Mouse (Mus musculus) limb, embryonic 12.5 days (tissue): Measurements from ENCODE around the gene Ccnl1. TPM values are rescaled to one million over a fixed set of nuclear protein-coding genes. Genes with fewer than 3 reads are reported as not detected.

ENCODE experiments used
- ATAC-seq: fragments of 200-750 bp; cut with Nextera tagmentation; 2 replicates; pipeline ENCODE4 v1.8.0; 2017; ENCODE audit warnings: low read depth, moderate TSS enrichment; ENCODE audit not compliant: insufficient number of reproducible peaks, insufficient read depth, low FRiP score, low TSS enrichment
- H3K27ac ChIP-seq: fragments of 300-500 bp; sonication (generic); 2 replicates; pipeline ENCODE4 v1.5.1; 2016; ENCODE audit warnings: mild to moderate bottlenecking, moderate library complexity
- H3K27me3 ChIP-seq: fragments of 300-500 bp; sonication (generic); 2 replicates; pipeline ENCODE4 v1.6.1; 2016; ENCODE audit warnings: mild to moderate bottlenecking, moderate library complexity
- H3K36me3 ChIP-seq: fragments of 300-500 bp; sonication (generic); 2 replicates; pipeline ENCODE4 v1.6.1; 2016; ENCODE audit warnings: mild to moderate bottlenecking, moderate library complexity
- H3K4me1 ChIP-seq: fragments of 300-500 bp; sonication (generic); replicated peaks from 2 replicates; pipeline ENCODE4 v1.6.1; 2016
- H3K4me2 ChIP-seq: fragments of 300-500 bp; sonication (generic); 2 replicates; pipeline ENCODE4 v1.6.1; 2016; ENCODE audit warnings: mild to moderate bottlenecking, moderate library complexity
- H3K4me3 ChIP-seq: fragments of 300-500 bp; sonication (generic); replicated peaks from 2 replicates; pipeline ENCODE4 v1.5.1; 2016; ENCODE audit warnings: mild to moderate bottlenecking
- H3K9ac ChIP-seq: fragments of 300-500 bp; sonication (generic); replicated peaks from 2 replicates; pipeline ENCODE4 v1.6.1; 2016; ENCODE audit warnings: mild to moderate bottlenecking, moderate library complexity
- H3K9me3 ChIP-seq: fragments of 300-500 bp; sonication (generic); 2 replicates; pipeline ENCODE4 v1.6.1; 2016; ENCODE audit warnings: mild to moderate bottlenecking, moderate library complexity
- WGBS: fragments of 180-500 bp; shearing (Covaris S2); methylation state at CpG from one replicate; pipeline ENCODE4 v1.1.7; 2016; 5-methylcytosine and 5-hydroxymethylcytosine counted together
- polyA plus RNA-seq: library from polyadenylated mRNA; unstranded; fragments of >200 nt; fragmentation: Nextera tagmentation; extraction: Ambion mirVana; gene quantifications from 2 replicates; pipeline ENCODE4 v1.2.1, GENCODE M21; 2016

Gene Ccnl1
- polyA plus RNA-seq, 1 experiment from 2014 or later: 139 TPM

DNA sequence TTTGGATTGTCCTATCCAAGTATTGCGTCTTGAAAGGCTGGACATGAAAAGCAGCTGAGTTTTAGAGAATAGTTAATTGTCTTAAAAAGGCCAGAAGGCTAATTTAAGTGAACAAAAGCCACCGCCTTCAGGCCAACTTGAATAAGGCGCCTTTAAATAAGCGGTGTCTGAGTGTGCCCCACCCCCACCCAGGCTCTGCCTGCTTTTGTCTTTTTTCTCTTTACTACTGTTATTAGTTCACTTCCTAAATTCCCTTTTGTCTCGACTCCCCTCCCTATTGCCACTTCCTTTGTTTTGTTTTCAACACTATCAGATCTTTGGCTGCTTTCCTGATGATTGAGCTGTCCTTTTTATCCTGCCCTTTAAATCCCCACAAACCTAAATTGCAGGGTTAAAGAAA is 17.3 kb upstream of the Ccnl1 start:
- H3K4me2 ChIP-seq: peak overlapping the region; percentile 65
- no peak overlapping the region for H3K9ac ChIP-seq
- H3K4me1 ChIP-seq: peaks cover 14% of the 10 kb centered on the region
- H3K9me3 ChIP-seq: no peaks in the 10 kb centered on the region
- H3K27me3 ChIP-seq: no peaks in the 10 kb centered on the region
- WGBS: 2% methylated on average over 5 of the region's 5 CpGs
- peak overlapping the region; percentile 64 for H3K4me3 ChIP-seq
- H3K36me3 ChIP-seq: no peaks in the 10 kb centered on the region
- ATAC-seq: no peak
- H3K27ac ChIP-seq: peak overlapping the region; percentile 96

DNA sequence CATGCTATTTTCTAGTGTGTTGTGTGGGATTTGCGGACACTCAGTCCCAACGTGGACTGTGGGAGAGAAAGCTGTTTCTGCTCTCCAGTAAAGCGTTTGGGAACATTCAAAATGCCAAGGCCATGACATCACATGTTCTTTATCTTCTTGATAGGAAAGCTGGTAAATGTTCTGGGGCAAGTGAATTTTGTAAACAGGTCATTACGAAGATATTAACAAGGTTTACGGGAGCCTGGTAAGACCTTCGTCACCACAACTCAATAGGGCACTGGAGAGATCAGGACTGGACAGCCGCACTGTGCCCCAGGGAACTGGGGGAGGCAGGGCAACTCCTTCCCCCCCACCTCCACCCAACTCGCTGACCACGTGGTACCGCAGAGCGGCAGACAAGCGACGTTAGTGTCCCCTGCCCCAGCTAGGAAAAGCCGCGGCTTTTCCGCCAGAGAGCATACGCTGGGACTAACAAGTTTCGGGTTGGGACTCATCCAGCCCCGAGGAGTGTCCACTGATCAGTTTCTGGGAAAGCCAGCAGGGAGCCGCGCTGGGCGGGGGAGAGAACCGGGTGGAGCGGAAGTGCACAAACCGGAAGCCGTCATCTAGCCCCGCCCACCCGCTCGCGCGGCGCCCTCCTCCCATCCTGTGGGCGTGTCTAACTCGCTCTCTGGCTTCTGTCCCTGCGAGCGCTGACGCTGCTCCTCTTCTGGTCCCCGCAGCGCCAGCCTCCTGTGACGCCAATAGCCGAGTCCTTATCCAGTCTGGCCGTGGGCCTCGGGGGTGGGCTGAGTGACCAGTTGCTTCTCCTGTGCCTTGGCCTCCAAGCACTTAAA is 16.4 kb upstream of the Ccnl1 start:
- Histone ChIP-seq H3K9ac (peak overlapping the region; percentile 71), H3K27me3 (no peaks in the 10 kb centered on the region), H3K27ac (peak overlapping the region; percentile 96), H3K36me3 (no peaks in the 10 kb centered on the region), H3K9me3 (0 out of 2 replicates have a peak, but pooled peaks cover under 1% of the 10 kb centered on the region), H3K4me1 (peaks cover 14% of the 10 kb centered on the region), H3K4me3 (peak overlapping the region; percentile 64), H3K4me2 (peak overlapping the region; percentile 65)
- under 1% methylated on average over 43 of the region's 43 CpGs for WGBS
- ATAC-seq: peak; percentile 93

- H3K9me3 ChIP-seq: peaks cover 8% of the 10 kb centered on the region; the same call in 1 of the 2 replicates
- ATAC-seq: no peak
- WGBS: 39% methylated on average over 8 of the region's 8 CpGs
- peak overlapping the region; percentile 65 for H3K4me2 ChIP-seq
- H3K9ac ChIP-seq: peak overlapping the region; percentile 71; the same call in 1 of the 2 replicates
- H3K27me3 ChIP-seq: no peaks in the 10 kb centered on the region
- H3K27ac ChIP-seq: peak overlapping the region; percentile 96
- H3K36me3 ChIP-seq: no peaks in the 10 kb centered on the region
- H3K4me1 ChIP-seq: peaks cover 14% of the 10 kb centered on the region
- H3K4me3 ChIP-seq: peak overlapping the region; percentile 64
Observed at GRCm38 (mm10) chr3:65973501-65974231, 15.6 kb upstream of the Ccnl1 start.

GRCm38 (mm10) chr3:65969196-65969595 is 11.1 kb upstream of the Ccnl1 start:
- H3K4me2 ChIP-seq: no peak overlapping the region
- no peak for ATAC-seq
- 88% methylated on average over 3 of the region's 3 CpGs for WGBS
- H3K4me3 ChIP-seq: no peak overlapping the region
- H3K9ac ChIP-seq: no peak overlapping the region
- peaks cover 8% of the 10 kb centered on the region; the same call in 1 of the 2 replicates for H3K9me3 ChIP-seq
- no peaks in the 10 kb centered on the region for H3K27me3 ChIP-seq
- H3K4me1 ChIP-seq: no peaks in the 10 kb centered on the region; the same call in 1 of the 2 replicates
- no peak overlapping the region for H3K27ac ChIP-seq
- no peaks in the 10 kb centered on the region for H3K36me3 ChIP-seq

GRCm38 (mm10) chr3:65966360-65966759 is 8.3 kb upstream of the Ccnl1 start:
- Histone ChIP-seq H3K4me3 (no peak overlapping the region), H3K4me2 (no peak overlapping the region), H3K9me3 (peaks cover 8% of the 10 kb centered on the region; the same call in 1 of the 2 replicates), H3K4me1 (no peaks in the 10 kb centered on the region), H3K36me3 (no peaks in the 10 kb centered on the region), H3K27me3 (no peaks in the 10 kb centered on the region), H3K9ac (no peak overlapping the region), H3K27ac (no peak overlapping the region)
- no peak for ATAC-seq
- 95% methylated on average over 1 of the region's 1 CpGs for WGBS

DNA sequence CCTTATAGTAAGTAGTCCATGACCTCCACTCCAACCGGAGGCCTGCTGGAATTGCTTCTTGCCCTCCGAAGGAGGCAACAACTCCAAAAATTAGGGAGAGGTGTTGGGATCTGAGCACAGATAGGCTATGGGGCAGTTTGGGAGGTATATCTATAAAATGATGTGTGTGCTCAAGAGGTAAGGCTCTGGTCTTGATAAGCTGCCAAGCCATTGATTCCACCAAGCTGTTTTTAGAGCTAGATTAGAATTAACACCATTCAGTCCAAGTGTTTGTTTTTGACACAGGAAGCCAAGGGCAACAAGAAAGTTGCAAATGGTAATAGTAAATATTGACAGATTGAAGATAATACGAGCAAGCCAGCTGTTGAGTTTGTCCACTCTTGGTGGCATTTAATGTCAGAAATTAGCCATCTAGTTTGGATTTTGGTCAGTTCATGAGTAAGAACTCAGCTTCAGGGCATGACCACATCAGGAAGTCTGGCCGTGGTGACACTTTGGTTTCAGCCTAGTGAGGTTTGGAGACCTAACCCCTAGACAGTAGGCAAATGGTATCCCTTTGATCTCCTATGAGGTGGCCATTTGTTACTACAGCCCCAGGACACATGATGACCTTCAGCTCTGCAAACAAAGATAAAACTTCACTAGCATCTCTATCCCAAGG is 4.4 kb upstream of the Ccnl1 start:
- Histone ChIP-seq H3K9ac (no peak overlapping the region), H3K4me3 (no peak overlapping the region), H3K9me3 (no peaks in the 10 kb centered on the region), H3K4me2 (no peak overlapping the region), H3K36me3 (no peaks in the 10 kb centered on the region), H3K27ac (no peak overlapping the region), H3K4me1 (peaks cover 10% of the 10 kb centered on the region), H3K27me3 (no peaks in the 10 kb centered on the region)
- no peak for ATAC-seq
- 60% methylated on average over 4 of the region's 4 CpGs for WGBS

- peaks cover 23% of the 10 kb centered on the region for H3K4me1 ChIP-seq
- 92% methylated on average over 5 of the region's 5 CpGs for WGBS
- no peak overlapping the region for H3K4me2 ChIP-seq
- no peaks in the 10 kb centered on the region for H3K9me3 ChIP-seq
- no peaks in the 10 kb centered on the region for H3K27me3 ChIP-seq
- no peak for ATAC-seq
- no peak overlapping the region for H3K27ac ChIP-seq
- no peak overlapping the region for H3K9ac ChIP-seq
- peaks cover 12% of the 10 kb centered on the region for H3K36me3 ChIP-seq
- H3K4me3 ChIP-seq: no peak overlapping the region
Observed at GRCm38 (mm10) chr3:65960291-65960945, 2.4 kb upstream of the Ccnl1 start.

- 59% methylated on average over 3 of the region's 3 CpGs for WGBS
Observed at GRCm38 (mm10) chr3:65959416-65960001, 1.5 kb upstream of the Ccnl1 start.

GRCm38 (mm10) chr3:65958840-65959185 is 764 bp upstream of the Ccnl1 start:
- Histone ChIP-seq H3K9ac (peak overlapping the region; percentile 99), H3K4me1 (peaks cover 30% of the 10 kb centered on the region), H3K4me2 (peak overlapping the region; percentile 87), H3K27ac (peak overlapping the region; percentile 100), H3K4me3 (peak overlapping the region; percentile 97), H3K27me3 (no peaks in the 10 kb centered on the region), H3K36me3 (peaks cover 20% of the 10 kb centered on the region), H3K9me3 (no peaks in the 10 kb centered on the region)
- ATAC-seq: no peak
- WGBS: 14% methylated on average over 9 of the region's 9 CpGs

More at GRCm38 (mm10) chr3:65959416-65960001, 1.5 kb upstream of the Ccnl1 start:
- peak overlapping the region; percentile 87; the same call in 1 of the 2 replicates for H3K4me2 ChIP-seq
- no peaks in the 10 kb centered on the region for H3K27me3 ChIP-seq
- no peak overlapping the region for H3K4me3 ChIP-seq
- no peak overlapping the region for H3K9ac ChIP-seq
- H3K36me3 ChIP-seq: peaks cover 16% of the 10 kb centered on the region
- H3K4me1 ChIP-seq: peaks cover 26% of the 10 kb centered on the region
- ATAC-seq: no peak
- H3K9me3 ChIP-seq: no peaks in the 10 kb centered on the region
- H3K27ac ChIP-seq: 0 out of 2 replicates have a peak overlapping the region, but pooled peaks have one; percentile 53

GRCm38 (mm10) chr3:65957271-65958101 is 563 bp downstream of the Ccnl1 start:
- Histone ChIP-seq H3K9me3 (no peaks in the 10 kb centered on the region), H3K4me1 (peaks cover 34% of the 10 kb centered on the region), H3K36me3 (peaks cover 32% of the 10 kb centered on the region), H3K27me3 (no peaks in the 10 kb centered on the region), H3K27ac (peak overlapping the region; percentile 100), H3K4me2 (peak overlapping the region; percentile 87), H3K9ac (peak overlapping the region; percentile 99), H3K4me3 (peak overlapping the region; percentile 97)
- peak; percentile 78 for ATAC-seq
- under 1% methylated on average over 80 of the region's 94 CpGs for WGBS
